Mouse (Mus musculus): ENCODE results near the gene Cpped1.

Gene Cpped1

DNA sequence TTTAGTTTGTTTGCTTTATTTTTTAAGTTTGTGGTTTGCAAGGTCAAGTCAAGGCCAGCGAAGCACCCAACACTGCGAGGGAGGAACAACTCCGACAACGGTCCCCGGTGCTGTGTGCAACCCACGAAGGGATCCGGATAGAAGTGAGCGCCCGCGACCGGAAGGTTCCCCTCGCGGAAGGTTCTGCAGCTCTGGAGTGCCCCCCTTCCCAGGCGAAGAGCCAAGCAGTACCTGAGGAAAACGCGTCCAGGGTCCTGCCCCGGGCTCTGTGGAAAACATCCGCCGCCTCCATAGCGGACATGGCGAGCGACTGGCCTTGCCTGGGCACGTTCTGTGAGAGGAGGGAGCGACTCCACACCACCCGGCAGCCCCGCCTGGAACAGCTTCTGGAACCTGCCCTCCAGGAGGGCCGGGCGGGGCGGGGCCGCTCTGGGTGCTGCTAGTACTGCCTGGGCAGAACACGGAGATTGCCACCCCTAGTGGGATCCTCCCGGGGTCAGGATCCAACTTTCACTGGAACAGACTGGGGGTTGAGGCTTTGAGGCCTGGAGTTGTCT is at the start of gene Cpped1:
Gene Cpped1, minus strand, starts transcription at position 411 of the 557 bp plus-strand sequence.
- peak; percentile 91 for DNase-seq

DNA sequence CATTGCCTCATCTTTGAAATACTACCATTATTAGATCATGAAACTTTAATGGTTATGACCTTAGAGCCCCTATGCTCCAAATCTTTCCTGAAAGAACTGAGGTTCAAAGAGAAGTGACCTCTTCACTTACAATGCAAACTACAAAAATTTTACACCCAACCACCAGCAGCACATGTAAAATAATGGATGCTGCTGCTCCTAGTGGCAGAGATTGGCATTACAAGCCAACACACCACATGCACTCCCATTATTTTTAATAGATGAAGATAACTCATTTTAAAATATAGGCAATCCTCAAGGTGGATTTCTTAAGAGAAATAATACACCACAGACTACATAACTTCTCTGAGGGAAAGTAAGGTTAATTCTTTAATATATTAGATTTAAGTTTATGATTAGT is 31.2 kb upstream of the Cpped1 start:
- DNase-seq = peak; percentile 37

DNA sequence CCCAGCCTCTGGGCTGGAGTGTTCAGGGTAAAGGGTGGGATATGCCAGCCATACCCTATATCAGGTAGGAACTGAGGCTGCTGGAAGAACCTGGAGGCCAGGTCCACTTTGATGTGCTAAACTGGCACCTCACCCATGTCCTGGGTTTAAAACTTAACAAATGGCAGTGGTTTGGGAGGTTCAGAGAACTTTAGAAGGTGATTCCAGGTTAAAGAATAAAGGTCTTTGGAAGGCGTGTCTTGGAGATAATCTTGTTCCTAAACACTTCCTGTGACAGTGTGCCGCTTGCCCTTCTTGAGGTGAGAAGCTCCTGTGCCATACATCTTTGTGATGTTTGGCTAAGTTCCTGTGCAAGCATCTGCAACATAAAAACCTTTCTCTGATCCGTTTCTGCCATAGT is 1.6 kb upstream of the Cpped1 start:
- DNase-seq = no peak

DNA sequence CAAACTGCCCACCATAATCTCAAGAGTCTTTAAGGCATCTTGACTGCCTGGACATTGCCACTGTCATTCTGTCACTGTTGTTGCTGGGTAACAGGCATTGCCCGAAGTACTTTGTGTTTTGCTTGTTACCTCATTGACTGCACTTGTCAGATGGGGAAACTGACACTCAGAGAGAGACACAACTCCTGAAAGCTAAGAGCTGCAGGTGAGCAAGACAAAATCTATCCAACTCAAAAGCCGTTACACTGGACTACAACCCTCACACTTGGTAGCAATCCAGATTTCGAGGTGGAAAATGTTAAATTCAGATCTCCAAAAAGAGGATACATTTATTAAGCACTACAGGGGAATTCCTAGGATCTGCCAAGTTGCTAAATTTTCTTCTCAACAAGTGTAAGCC is 572 bp upstream of the Cpped1 start:
- peak; percentile 37 for DNase-seq

DNA sequence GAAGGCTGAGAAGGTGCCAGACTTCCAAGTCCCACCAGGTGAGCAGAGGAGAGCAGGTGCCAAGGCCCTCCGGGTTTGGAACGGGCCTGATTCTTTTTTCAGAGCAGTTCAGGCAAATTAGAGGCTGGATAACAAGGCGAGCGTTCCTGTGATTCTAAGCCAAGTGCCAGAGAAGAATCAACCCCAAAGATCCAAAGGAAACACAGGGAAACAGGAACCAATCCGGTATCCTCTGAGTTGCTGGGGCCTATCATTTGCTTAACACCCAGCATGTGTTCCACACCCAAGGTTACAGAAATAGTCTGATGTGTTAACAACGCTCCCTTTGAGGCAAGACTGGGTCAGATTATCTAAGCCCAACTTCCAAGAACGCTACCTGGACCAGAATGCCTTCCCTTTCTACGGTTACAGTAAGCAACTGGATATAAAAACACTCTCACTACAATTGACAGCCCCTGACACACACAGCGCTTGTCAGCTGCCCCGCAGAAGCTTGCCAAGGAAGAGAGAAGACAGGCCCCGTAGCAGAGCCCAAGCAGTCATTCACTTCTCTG is 707 bp downstream of the Cpped1 start:
- DNase-seq = peak; percentile 76

DNA sequence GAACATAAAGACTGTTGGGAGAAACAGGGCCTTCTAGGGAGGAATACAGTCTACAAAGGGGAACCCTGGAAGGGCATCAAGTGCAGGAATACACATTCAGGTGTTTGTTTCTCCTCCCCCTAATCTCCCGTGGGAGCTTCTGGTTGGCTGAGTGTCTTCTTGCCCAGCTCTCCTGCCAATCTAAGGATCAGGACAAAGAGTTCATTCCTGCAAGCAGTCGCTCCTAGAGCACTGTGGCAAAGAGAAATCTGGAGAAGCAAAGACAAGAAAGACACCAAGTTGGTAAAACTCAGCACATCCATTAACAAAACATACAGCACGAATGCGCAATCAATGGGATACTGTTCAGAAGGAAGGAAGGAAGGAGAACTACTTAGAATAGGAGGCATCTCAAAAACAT is 1.4 kb downstream of the Cpped1 start:
- no peak for DNase-seq

DNA sequence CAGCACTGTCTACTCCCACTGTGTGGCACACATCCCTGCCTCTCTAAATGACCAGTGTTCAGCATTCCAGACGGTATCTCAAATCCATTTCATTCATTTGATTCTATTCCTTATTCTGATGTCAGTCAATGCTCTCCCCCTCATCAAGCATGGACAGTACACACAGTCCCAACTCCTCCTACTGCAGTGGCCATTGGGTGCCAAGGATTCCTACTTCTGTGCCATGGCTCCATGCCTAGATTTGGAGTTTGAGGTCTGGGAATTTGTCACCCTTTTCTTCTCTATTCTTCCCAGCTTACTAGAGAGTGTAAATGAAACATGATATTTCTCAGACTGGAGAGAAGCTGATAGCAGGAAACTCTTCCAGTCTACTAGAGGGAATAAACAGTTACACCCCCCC is 2.3 kb downstream of the Cpped1 start:
- DNase-seq = no peak

DNA sequence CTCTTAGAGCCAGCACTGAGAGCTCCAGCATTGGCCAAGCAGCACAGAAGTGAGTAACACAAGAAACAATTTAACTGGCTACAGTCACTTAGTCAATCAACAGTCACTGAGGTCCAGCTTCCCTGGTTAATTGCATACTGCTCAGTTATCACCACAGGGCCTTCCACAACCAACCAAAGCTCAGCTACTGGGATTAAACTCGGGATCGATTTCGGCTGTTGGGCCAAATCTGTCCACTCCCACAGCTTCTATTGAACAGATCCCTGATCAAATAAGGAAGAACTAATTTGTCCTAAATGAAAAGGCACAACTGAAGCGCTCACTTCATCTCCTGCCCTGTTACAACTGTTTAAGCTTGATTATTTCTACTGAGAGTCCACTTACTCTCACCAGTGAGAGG is 4.0 kb downstream of the Cpped1 start:
- no peak for DNase-seq

DNA sequence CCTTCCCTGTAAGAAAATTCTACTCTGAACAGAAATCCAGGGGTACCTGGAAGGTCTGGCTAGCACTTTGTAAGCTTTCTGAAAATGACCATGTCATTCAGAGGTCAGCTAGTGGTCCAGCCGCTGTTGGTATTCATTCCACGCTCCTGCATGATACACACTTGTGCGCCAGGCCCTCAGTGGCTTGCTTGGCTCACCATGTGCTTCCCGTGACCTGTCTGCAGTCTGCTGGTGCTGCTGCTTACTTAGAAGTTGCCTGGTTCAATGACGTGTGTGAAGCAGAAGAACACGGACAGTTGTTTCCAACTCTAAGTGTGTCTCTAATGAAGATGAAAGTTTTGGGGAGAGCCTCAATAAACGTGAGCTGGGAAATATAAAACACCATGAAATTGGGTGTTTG is 7.2 kb downstream of the Cpped1 start:
- DNase-seq = no peak

DNA sequence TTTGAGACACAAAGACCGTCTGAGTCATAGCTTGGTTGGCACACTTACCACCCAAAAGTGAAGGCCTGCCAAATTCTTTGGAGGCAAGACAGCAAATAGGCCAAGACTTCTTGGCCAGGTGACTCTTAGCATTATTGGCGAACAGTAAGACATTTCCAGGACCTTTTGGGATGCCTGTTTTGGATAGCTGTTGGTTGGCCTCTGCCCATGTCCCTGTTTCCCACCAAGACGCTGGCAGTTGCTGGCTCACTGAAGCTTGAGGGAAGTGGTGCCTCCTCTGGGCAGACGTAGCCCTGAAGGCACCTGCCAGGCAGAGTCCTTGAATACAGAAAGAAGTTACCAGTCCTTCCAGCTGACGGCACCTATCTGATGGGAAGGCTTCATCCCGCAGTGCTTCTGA is 8.9 kb downstream of the Cpped1 start:
- peak; percentile 71 for DNase-seq

DNA sequence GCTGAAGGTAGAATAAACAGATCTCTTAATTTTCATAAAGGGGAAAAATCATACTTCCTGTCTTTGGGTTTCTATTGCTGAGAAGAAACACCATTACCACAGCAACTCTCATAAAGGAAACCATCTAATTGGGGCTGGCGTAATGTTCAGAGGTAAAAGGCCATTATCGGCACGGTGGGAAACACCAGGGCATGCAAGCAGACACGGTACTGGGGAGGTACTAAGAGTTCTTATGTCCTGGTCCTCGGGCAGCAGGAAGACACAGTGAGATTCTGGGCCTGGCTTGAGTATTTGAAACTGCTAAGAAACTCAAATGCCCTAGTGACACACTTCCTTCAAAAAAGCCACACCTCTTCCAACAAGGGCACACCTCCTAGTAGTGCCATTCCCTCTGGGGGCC is 12.8 kb downstream of the Cpped1 start:
- DNase-seq = no peak

DNA sequence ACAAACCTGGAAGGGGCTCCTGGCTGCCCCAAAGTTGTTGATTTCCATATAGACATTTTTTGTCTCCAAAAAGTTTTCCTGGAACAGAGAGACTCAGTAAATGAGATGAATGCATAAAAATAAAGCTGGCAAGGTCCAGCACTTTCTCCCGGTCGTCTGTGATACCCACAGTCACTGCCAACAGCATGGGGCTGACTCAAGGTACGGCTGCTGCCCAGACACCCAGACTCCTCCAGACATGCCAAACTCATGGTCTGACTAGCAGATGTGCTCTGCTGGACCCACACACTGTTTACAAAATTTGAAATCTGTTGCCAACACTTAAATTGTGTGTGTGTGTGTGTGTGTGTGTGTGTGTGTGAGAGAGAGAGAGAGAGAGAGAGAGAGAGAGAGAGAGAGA is 14.4 kb downstream of the Cpped1 start:
- DNase-seq = no peak

DNA sequence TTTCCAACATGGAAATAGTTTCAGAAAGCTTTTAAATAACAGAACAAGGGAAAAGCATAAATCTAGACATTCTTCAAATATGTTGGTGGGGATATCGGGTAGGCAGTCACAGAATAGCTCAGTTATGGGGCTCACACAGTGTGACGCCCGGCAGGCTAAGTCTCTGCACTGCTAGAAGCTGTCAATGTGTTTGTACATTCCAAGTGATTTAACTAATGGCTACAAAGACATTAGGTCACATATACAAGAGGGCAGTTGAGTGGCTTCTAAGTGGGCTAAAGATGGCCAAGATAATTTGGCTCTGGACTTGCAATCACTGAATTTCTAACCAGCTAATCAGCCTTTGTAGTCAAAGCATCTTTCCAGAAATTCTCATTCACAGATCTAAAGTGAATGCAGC is 19.1 kb downstream of the Cpped1 start:
- DNase-seq = no peak

DNA sequence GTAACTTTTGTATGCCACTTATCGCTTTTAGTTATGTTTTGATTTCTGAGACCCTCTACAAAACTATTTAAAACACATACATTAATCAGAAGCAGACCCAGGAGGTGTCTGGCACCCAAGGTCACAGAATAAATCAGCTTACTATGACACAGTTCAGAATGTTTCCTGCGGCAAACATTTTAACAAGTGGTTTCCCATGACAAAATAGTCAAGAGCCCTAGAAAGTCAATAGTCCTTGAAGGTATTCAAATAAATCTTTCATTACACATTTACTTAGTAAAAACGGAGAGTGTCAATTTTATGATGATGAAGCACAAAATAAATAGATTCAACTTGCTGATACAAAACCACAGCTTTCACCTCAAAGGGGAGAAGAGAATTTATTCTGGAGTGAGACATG is 19.5 kb downstream of the Cpped1 start:
- no peak for DNase-seq

DNA sequence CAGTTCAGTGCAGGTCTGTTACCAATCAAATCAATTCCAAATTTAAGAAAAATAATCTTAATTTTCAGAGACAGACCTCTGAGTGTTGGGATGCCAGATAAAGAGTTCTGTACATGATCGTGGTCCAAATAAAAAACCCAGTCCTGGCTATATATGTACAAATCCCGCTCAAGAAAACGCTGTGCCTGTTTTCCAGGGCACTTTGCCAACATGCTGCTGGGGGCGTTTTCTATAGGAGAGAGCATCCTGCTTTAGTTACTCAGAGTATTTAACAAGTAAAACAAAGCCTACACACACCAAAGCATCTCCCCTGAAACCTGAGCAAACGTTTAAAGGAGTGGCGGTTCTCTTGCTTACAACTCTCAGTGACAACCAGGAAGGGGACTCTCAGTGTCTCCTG is 27.4 kb downstream of the Cpped1 start:
- DNase-seq = no peak

DNA sequence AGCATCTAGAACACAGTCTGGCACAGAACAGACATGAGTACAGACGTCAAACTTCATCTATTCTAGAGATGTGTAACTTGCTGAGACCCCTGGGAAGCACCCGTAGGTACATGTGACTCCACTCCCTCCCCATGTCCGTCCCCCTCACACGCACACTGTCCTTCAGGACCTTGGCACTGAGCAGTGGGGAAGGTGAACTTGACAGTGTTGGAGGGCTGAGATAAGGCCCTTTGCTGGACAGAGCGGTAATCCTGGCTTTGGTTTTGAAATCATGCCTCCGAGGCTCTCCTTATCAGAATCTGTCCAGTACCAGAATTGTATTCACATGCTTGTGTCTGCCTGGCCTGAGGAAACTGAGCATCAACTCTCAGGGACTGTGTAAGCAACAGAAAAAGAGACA is 28.8 kb downstream of the Cpped1 start:
- no peak for DNase-seq

DNA sequence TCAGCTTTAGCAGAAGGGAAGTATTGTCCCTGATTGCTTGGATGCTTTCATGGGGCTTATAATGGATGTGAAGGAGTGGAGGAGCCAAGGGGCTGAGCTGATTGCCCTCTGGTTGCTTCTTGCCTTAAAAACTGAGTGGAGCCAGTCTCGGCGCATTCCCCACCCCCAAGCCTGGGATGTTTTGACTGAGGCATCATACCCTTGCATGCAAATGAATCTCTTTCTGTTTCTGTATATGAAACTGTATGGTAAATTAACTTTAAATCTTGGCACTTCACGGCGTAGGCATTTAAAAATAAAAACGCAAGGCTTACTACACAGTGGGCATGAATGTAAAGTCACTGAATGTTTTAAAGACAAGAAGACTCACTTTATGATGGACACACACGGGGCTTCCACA is 30.0 kb downstream of the Cpped1 start:
- DNase-seq = no peak

DNA sequence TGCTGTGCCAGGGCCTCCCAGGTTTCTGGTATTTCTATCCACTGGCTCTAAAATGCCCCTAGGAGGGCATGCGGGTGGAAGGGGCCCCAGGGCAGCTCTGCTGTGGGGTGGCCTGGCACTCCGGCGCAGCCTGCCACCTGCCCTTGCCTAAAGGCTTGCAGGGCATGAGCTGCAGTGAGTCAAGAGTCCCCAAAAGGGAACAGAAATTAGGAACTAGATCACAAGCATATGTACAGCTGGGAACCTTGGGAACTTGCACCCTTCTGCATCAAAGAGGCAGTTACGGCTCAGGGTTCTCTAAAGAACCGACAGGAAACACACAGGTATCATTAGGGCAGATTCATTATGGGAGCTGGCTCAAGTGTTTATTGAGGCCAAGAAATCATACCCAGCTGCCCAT is 34.0 kb downstream of the Cpped1 start:
- no peak for DNase-seq

DNA sequence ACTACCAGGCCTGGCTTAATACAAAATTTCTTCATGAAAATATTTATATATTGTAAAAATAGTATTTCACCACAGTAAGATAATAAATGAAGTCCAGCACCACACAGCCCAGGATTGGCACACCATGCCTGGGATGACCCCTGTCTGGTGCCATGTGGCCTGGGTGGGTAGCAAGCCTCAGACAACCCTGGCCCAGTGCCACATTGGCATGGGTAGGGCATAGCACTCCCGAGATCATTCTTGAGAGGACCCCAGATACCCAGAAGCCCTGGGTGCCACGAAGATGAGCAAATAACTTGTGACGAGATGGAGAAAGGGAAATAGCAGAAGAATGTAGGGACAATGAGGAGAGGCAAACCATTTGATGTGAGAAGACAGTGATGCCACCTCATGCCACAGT is 36.0 kb downstream of the Cpped1 start:
- no peak for DNase-seq

DNA sequence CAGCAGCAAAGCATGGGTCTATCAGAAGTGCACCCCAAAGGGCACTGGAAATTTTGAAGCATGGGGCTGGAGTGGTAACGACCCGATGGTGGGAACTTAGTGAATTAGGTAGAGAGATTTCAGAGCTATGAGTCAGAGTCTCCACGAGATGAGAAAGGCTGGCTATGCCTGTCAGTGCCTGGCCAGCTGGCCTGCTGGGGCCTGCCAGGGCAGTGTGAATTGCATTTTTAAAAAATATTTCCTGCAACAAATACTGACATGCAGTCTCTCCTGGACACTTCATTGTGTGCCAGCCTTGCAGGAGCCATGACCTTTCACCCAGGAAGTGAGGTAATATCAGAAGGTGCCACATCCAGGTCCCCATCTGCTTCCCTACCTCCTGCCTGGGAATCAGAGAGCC is 40.8 kb downstream of the Cpped1 start:
- peak; percentile 9 for DNase-seq

DNA sequence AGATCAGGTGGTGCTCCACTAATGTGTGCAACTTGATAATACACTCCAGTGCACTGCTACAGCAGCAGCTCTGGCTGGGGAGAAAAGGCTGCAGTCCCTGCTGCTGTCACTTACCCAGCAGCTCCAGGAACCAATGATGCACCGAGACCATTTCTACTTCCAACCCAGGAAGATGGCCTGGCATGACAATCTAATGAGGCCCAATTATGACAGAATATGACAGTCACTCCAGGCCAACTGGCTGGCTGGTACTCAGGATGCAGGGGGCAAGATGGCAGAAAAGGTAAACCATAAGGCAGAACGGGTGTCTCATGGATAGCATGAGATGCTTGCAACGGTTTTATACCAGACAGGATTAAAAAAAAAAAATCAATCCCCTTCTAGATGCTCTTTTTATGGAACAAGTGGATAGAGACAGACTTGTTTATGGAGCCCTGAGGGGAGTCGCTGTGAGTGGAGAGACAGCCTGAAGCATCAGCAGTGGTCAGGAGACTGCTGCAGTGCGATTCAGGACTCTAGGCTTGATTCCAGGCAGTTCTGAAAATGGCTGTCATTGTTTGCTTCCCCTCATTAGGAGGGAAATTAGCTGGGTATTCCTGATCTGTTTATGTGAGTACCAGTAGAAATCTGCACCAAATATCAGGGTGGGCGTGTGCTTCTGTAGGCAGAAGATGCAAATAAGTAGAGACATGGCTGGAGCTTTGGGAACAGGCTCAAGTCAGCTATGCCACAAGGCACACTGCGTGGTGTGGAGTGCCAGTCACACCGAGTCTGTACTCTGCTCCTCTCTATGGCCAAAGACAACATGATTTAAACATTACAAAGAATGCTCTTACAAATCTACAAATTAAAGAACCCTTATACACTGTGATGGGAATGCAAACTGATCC is 56.3 kb downstream of the Cpped1 start:
- no peak for DNase-seq

DNA sequence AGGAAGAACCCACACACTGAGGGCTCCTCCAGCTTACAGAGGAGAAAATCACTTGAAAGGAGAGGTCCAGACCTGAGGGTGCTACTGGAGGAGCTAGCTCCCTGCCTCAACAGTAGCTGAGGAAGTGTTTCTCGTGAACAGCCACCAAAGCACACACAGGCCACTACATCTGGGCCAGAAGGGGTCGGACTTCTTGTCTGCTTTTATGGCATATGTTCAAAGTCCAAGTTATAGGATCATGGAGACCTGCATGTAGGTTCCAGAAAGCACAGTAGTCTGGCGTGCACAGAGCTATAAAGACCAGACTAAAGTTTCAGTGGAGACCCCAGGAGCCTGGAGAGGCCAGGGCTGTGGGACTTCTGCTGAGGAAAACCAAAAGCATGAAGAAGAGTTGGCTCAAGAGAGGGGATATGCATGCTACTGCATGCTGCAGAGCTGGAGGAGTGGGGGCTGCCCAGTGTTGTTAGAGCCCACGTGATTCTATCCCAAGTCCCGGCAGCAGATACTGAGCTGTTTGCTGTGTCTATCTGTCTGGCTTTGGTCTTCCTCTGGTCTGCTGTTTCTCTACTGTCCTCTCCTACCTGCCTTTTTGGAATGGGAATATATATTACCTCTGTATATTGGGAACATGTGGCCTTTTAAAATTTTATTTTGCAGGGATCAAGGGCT is 60.1 kb downstream of the Cpped1 start:
- DNase-seq = no peak

DNA sequence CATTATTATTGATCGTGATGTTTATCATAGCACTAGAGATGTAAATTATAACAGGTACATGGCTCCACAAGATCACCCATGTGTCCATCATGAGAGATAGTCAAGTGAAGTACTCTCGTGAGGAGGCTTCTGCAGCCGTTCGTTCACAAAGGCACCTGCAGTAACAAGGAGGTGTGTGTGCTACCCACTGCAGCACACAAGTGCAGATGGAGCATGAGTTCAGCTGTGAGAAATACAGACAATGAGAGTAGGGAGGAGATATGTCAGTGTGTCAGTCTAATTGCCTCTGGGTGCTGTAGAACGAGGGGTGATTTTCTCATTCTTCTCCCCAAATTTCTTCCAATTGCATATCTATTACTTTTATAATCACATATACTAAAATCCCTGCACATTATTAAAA is 63.9 kb downstream of the Cpped1 start:
- DNase-seq = no peak

DNA sequence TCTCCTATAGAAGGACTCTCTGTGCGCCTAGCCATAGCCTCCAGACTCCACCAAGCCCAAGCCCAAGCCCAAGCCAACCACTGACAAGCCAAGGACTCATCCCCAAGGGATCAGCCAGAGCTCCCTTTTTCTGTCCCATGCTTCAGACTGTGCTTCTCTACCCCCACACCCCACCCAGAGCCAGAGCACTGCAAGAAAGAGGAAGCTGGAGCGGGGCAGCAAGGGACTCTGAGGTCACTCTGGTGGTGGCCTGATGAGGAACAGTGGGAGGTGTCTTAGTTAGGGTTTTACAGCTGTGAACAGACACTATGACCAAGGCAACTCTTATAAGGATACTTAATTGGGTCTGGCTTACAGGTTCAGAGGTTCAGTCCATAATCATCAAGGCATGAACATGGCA is 65.8 kb downstream of the Cpped1 start:
- no peak for DNase-seq

All from cerebellum, adult 9-11 months (tissue).